26 mouse cellular contexts compared by ENCODE assay signal in genomic region chr9:107469213-107469795, GRCm38 (mm10).
DNase-seq lines count a peak whose midpoint lies in the region; ATAC-seq and TF ChIP-seq lines count a peak whose summit lies in the region.
"Had no signal": no experiment of that assay in that cellular context is flagged by ENCODE, and none has a peak within 500 bp of the region (broad histone marks: within the 10 kb centered on the region; RNA-seq: fewer than 3 reads in every experiment).

No protein-coding gene starts in this region.

- TF ChIP-seq POLR2A in brain, embryonic 14.5 days (IDR thresholded peaks at IDR 0.05; ENCODE audit: borderline replicate concordance, extremely low read depth, insufficient read depth, insufficient read length, poor library complexity, severe bottlenecking): no peak

- ATAC-seq in hindbrain, embryonic 13.5 days (ENCODE audit: low FRiP score): no peak
- ATAC-seq in hindbrain, embryonic 16.5 days: no peak
- ATAC-seq in megakaryocyte-erythroid progenitor cell, adult 5-6 weeks (replicated peaks; ENCODE audit: low FRiP score, low TSS enrichment, poor library complexity, severe bottlenecking): no peak
- ATAC-seq: forebrain, embryonic 13.5 days; intestine, postnatal 0 days; liver, embryonic 12.5 days; liver, postnatal 0 days had no signal

- H3K9me3 ChIP-seq in hindbrain, embryonic 13.5 days: no peaks in the 10 kb centered on the region
- H3K9me3 ChIP-seq in hindbrain, embryonic 16.5 days (ENCODE audit: control insufficient read depth, low read length): no peaks in the 10 kb centered on the region
- H3K9me3 ChIP-seq: embryonic facial prominence, embryonic 15.5 days; forebrain, embryonic 13.5 days; liver, embryonic 12.5 days had no signal

- no peak overlapping the region for H3K4me3 ChIP-seq in hindbrain, embryonic 13.5 days
- H3K4me3 ChIP-seq in hindbrain, embryonic 16.5 days (ENCODE audit: low read length): no peak overlapping the region
- H3K4me3 ChIP-seq: embryonic facial prominence, embryonic 15.5 days; forebrain, embryonic 13.5 days; liver, embryonic 12.5 days had no signal

- no peak for TF ChIP-seq CTCF in brain, embryonic 14.5 days (IDR thresholded peaks at IDR 0.05; ENCODE audit: borderline replicate concordance, extremely low read depth, insufficient read depth, insufficient read length)

- no peak overlapping the region for H3K9ac ChIP-seq in hindbrain, embryonic 13.5 days
- no peak overlapping the region for H3K9ac ChIP-seq in hindbrain, embryonic 16.5 days (ENCODE audit: low read depth, low read length)
- H3K9ac ChIP-seq: embryonic facial prominence, embryonic 15.5 days; forebrain, embryonic 13.5 days; liver, embryonic 12.5 days; liver, postnatal 0 days had no signal

- peaks cover 21% of the 10 kb centered on the region for H3K27me3 ChIP-seq in hindbrain, embryonic 13.5 days
- no peaks in the 10 kb centered on the region for H3K27me3 ChIP-seq in hindbrain, embryonic 16.5 days (replicated peaks; ENCODE audit: control insufficient read depth, insufficient read depth, low read length)
- H3K27me3 ChIP-seq: embryonic facial prominence, embryonic 15.5 days had no signal

- H3K36me3 ChIP-seq in hindbrain, embryonic 13.5 days: peaks cover 3% of the 10 kb centered on the region; the same call in 1 of the 2 replicates
- H3K36me3 ChIP-seq in hindbrain, embryonic 16.5 days (ENCODE audit: control insufficient read depth, insufficient read depth, low read length): no peaks in the 10 kb centered on the region
- H3K36me3 ChIP-seq: embryonic facial prominence, embryonic 15.5 days; liver, embryonic 12.5 days had no signal

- H3K4me1 ChIP-seq in hindbrain, embryonic 13.5 days (replicated peaks): peaks cover 41% of the 10 kb centered on the region
- H3K4me1 ChIP-seq in hindbrain, embryonic 16.5 days (ENCODE audit: control insufficient read depth, insufficient read depth, low read depth, low read length): peaks cover 24% of the 10 kb centered on the region

- H3K4me2 ChIP-seq in hindbrain, embryonic 13.5 days: no peak overlapping the region
- no peak overlapping the region for H3K4me2 ChIP-seq in hindbrain, embryonic 16.5 days (ENCODE audit: low read length)
- H3K4me2 ChIP-seq: embryonic facial prominence, embryonic 15.5 days; heart, embryonic 11.5 days; liver, embryonic 12.5 days had no signal

- peak; percentile 16 for DNase-seq in adrenal gland, postnatal 14 days
- no peak for DNase-seq in adrenal gland, postnatal 10 days
- peak; percentile 41 for DNase-seq in brain, embryonic 14.5 days (ENCODE audit: low read depth)
- DNase-seq in retina, embryonic 14.5 days (ENCODE audit: low spot score): peak; percentile 56
- DNase-seq in thymus, postnatal 36 days: no peak
- DNase-seq: cerebellum, adult 2 months; cerebellum, postnatal 25 days; gastrocnemius, postnatal 25 days; heart, adult 11 months; heart, postnatal 36 days; kidney, adult 9 months; kidney, postnatal 10 days; layer of hippocampus, postnatal 36 days; left cerebral cortex, postnatal 4 days; liver, postnatal 0 days; lung, postnatal 36 days; midbrain, embryonic 14.5 days; right cerebral cortex, postnatal 14 days had no signal

- 24% methylated on average over 13 of the region's 13 CpGs for WGBS in hindbrain, embryonic 13.5 days
- WGBS in hindbrain, embryonic 16.5 days: 29% methylated on average over 13 of the region's 13 CpGs

- H3K27ac ChIP-seq in hindbrain, embryonic 13.5 days: peak overlapping the region; percentile 55; the same call in 1 of the 2 replicates
- no peak overlapping the region for H3K27ac ChIP-seq in hindbrain, embryonic 16.5 days (ENCODE audit: low read depth, low read length)
- H3K27ac ChIP-seq: embryonic facial prominence, embryonic 15.5 days; liver, embryonic 12.5 days had no signal

Comparison
In these comparisons a context has a peak if more than half of its experiments do, and no peak if none do; other contexts are left out.
1. DNase-seq: peak in adrenal gland, postnatal 14 days (single experiment), brain, embryonic 14.5 days (single experiment) and retina, embryonic 14.5 days (single experiment); none in adrenal gland, postnatal 10 days (single experiment) and thymus, postnatal 36 days (0 of 2).